Mouse (Mus musculus): ENCODE data around the gene Acot1. TPM values are rescaled to one million over a fixed set of nuclear protein-coding genes. Genes with fewer than 3 reads are reported as not detected.

Gene Acot1
- total and polyA plus RNA-seq, 3 experiments: 1.5 to 12.7 TPM; not detected in 1

DNA sequence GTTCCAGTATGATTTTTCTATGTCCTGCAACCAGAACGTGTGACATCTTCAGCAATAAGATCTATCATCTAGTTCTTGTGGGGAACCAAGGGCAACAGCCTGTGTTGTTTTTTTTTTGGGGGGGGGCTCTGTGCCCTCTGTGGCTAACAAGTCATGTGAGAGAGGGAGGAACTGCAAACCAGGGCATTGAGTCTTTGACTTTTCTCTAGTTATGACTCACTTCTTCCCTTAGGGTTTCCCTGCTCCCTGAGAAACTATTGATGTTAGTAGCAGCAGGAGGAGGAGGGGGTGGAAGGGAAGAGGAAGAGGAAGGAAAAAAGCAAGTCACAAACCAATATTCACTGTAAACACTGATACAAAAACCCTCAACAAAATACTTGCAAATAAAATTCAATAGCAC is 5.4 kb upstream of the Acot1 start:
- Histone ChIP-seq H3K4me1 (ENCODE audit: control insufficient read depth in 1 of 2, insufficient read depth in 2 of 2, low read length in 2 of 2) (peaks cover 8 to 12% of the 10 kb centered on the region in 2 experiments), H3K27ac (ENCODE audit: control insufficient read depth, low read depth, low read length) (no peak overlapping the region), H3K4me3 (ENCODE audit: control insufficient read depth in 1 of 2, insufficient read depth in 1 of 2, low read depth in 2 of 2, low read length in 2 of 2) (no peak overlapping the region), H3K79me2 (ENCODE audit: control insufficient read depth, insufficient read depth, low read length, poor library complexity) (no peaks in the 10 kb centered on the region), H3K9me3 (replicated peaks; ENCODE audit: insufficient read depth, low read length) (no peaks in the 10 kb centered on the region), H3K9ac (ENCODE audit: control insufficient read depth, low read depth, low read length, poor library complexity, severe bottlenecking) (no peak overlapping the region), H3K36me3 (ENCODE audit: control insufficient read depth in 1 of 2, insufficient read depth in 2 of 2, low read length in 2 of 2) (peaks cover 0 to 17% of the 10 kb centered on the region in 2 experiments; a peak in 2 of 4 replicates), H3K27me3 (ENCODE audit: control insufficient read depth in 1 of 2, insufficient read depth in 2 of 2, low read length in 2 of 2) (no peaks in the 10 kb centered on the region)
- no peak for TF ChIP-seq HCFC1 (IDR thresholded peaks at IDR 0.05; ENCODE audit: low read depth, low read length)
- TF ChIP-seq USF2 (IDR thresholded peaks at IDR 0.05; ENCODE audit: borderline replicate concordance in 1 of 2, insufficient read depth in 1 of 2, low read depth in 1 of 2, low read length in 2 of 2): no peak
- no peak for TF ChIP-seq CHD1 (IDR thresholded peaks at IDR 0.05; ENCODE audit: low read depth, low read length)
- TF ChIP-seq ETS1 (IDR thresholded peaks at IDR 0.05; ENCODE audit: low read depth, low read length): no peak
- no peak for TF ChIP-seq TBP (IDR thresholded peaks at IDR 0.05; ENCODE audit: low read depth, low read length)
- TF ChIP-seq RCOR1 (IDR thresholded peaks at IDR 0.05; ENCODE audit: low read depth, low read length): no peak
- no peak for TF ChIP-seq POLR2AphosphoS5 (IDR thresholded peaks at IDR 0.05; ENCODE audit: borderline replicate concordance, low read depth, low read length)
- no peak for TF ChIP-seq TCF12 (IDR thresholded peaks at IDR 0.05; ENCODE audit: low read depth, low read length)
- no peak for TF ChIP-seq ELF1 (IDR thresholded peaks at IDR 0.05; ENCODE audit: low read depth, low read length)
- TF ChIP-seq USF1 (IDR thresholded peaks at IDR 0.05; ENCODE audit: low read depth, low read length): no peak
- TF ChIP-seq SMC3 (IDR thresholded peaks at IDR 0.05; ENCODE audit: low read depth, low read length): no peak
- no peak for TF ChIP-seq EP300 (IDR thresholded peaks at IDR 0.05; ENCODE audit: low read depth in 1 of 2, low read length in 2 of 2)
- TF ChIP-seq UBTF (IDR thresholded peaks at IDR 0.05; ENCODE audit: borderline replicate concordance, insufficient read depth, low read depth, low read length): no peak
- no peak for TF ChIP-seq E2F4 (IDR thresholded peaks at IDR 0.05; ENCODE audit: borderline replicate concordance, low read depth, low read length)
- TF ChIP-seq RAD21 (IDR thresholded peaks at IDR 0.05; ENCODE audit: low read depth, low read length): no peak
- no peak for TF ChIP-seq ZMIZ1 (IDR thresholded peaks at IDR 0.05; ENCODE audit: low read depth, low read length)
- no peak for DNase-seq (ENCODE audit: low read depth, low spot score)

DNA sequence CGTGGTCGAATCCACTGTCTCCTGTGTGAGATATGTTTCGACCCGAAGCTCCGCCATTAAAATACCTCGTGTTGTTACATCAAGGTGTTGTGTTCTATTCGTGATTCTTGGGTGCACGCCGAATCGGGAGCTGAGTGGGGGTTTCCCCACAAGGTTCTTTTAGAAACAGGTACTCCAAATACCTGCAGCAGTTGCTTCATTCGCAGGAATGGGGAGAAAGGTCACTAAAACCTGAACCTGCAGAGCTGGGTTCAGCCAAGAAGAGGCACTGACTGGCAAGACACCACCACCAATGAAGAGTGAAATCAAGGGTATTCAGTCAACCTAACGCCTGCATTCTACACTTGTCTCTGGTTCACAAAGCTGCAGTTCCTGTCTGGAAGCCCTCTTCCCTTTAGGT is 1.0 kb upstream of the Acot1 start:
- Histone ChIP-seq H3K9me3 (replicated peaks; ENCODE audit: insufficient read depth, low read length) (no peaks in the 10 kb centered on the region), H3K4me3 (ENCODE audit: control insufficient read depth in 1 of 2, insufficient read depth in 1 of 2, low read depth in 2 of 2, low read length in 2 of 2) (no peak overlapping the region), H3K4me1 (ENCODE audit: control insufficient read depth in 1 of 2, insufficient read depth in 2 of 2, low read length in 2 of 2) (no peaks in the 10 kb centered on the region; a peak in 1 of 4 replicates), H3K79me2 (ENCODE audit: control insufficient read depth, insufficient read depth, low read length, poor library complexity) (no peaks in the 10 kb centered on the region), H3K36me3 (ENCODE audit: control insufficient read depth in 1 of 2, insufficient read depth in 2 of 2, low read length in 2 of 2) (no peaks in the 10 kb centered on the region), H3K27ac (ENCODE audit: control insufficient read depth, low read depth, low read length) (no peak overlapping the region), H3K9ac (ENCODE audit: control insufficient read depth, low read depth, low read length, poor library complexity, severe bottlenecking) (no peak overlapping the region), H3K27me3 (ENCODE audit: control insufficient read depth in 1 of 2, insufficient read depth in 2 of 2, low read length in 2 of 2) (peaks cover 0 to 5% of the 10 kb centered on the region in 2 experiments; a peak in 2 of 4 replicates)
- no peak for DNase-seq (ENCODE audit: low read depth, low spot score)
- TF ChIP-seq TCF12 (IDR thresholded peaks at IDR 0.05; ENCODE audit: low read depth, low read length) (no peak), MXI1 (IDR thresholded peaks at IDR 0.05; ENCODE audit: low read depth, low read length) (no peak), EP300 (IDR thresholded peaks at IDR 0.05; ENCODE audit: low read depth in 1 of 2, low read length in 2 of 2) (no peak), BHLHE40 (IDR thresholded peaks at IDR 0.05; ENCODE audit: borderline replicate concordance, low read depth, low read length) (no peak), TBP (IDR thresholded peaks at IDR 0.05; ENCODE audit: low read depth, low read length) (no peak), CHD2 (IDR thresholded peaks at IDR 0.05; ENCODE audit: low read length) (no peak), MAFK (IDR thresholded peaks at IDR 0.05; ENCODE audit: borderline replicate concordance, low read depth, low read length) (no peak), CTCF (IDR thresholded peaks at IDR 0.05 in 2 of 3, conservative IDR thresholded peaks at IDR 0.05 in 1 of 3; ENCODE audit: control insufficient read depth in 1 of 3, insufficient read depth in 1 of 3, low read depth in 2 of 3, low read length in 3 of 3, poor library complexity in 1 of 3, severe bottlenecking in 1 of 3) (no peak), ETS1 (IDR thresholded peaks at IDR 0.05; ENCODE audit: low read depth, low read length) (no peak), MYB (IDR thresholded peaks at IDR 0.05; ENCODE audit: low read depth, low read length) (no peak)

Measured in MEL (cell line).